Mouse (Mus musculus) ovary, postnatal 36 days (tissue): ENCODE measurements around the gene Bmper.

ENCODE experiments used
- DNase-seq: peaks from one replicate; pipeline ENCODE4 v3.0.0; 2022; ENCODE audit warnings: low spot score, mixed read lengths

Bmper gene

DNA sequence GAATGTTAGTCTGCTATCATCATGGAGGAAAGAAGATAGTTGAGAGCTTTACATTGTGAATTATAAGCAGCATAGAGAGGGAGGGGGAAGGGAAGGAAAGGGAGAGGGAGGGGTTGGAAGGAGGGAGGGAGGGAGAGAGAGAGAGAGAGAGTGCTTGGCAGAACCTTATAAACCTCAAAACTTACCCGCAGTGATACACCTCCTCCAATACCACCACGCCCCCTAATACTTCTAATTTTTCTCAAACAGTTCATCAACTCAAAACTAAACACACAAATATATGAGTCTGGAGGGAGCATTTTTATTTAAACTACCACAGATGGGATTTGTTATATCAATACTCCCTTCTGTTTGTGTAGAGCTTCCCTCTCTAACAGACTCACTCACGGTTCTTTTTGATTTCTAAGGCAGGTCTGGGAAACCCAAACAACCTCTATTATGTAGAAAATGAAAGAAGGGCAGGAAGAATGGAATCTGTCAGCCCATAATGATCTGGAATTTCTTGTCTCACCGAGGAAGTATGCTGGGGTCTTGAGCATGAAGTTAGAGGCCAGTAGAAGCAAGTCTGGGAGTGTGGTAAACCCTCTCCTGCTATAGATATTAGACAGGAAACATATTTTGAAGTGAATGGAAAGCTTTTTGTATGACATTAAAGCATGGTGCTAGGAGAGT lies 152.0 kb downstream of the Bmper start:
- no peak for DNase-seq

DNA sequence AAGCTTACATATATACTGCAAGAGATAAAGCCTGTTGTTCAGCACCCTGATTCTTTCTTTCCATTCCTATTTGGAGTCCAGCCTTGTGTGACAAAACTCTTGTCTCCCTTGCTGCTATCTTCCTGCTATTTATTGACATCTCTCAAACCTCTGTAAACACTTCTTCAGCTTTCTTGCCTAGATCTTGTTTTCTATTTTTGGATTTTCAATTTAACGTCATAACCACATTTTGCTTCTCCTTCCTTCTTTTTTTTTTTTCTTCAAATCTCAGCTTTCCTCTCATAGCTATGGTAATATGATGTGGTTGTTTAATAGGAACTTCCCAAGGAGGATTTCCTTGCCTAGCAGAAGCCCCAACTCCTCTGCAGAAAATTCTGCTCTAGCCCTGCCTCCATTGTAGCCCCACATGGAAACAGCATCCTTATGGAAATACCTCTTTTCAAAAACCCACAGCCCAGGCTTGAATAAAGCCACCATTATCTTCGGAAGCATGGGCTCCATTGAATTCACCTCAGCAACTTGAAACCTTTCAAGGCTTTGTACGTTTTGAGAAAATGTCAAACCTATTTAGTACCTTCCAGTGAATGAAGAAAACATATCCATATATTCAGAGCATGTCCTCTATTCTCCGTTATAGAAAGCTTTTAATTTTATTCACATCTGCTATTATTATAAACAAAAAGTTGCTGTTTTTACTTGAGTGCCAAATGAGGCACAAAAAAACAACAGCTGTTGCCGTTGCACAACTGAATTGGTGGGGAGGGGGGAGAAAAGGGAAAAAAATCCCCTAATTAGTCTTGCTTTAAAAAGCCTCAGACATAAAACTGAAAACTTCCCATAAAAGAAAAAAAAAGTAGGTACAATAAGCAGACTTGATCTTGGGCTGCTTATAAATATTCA lies 155.2 kb downstream of the Bmper start:
- DNase-seq: no peak

DNA sequence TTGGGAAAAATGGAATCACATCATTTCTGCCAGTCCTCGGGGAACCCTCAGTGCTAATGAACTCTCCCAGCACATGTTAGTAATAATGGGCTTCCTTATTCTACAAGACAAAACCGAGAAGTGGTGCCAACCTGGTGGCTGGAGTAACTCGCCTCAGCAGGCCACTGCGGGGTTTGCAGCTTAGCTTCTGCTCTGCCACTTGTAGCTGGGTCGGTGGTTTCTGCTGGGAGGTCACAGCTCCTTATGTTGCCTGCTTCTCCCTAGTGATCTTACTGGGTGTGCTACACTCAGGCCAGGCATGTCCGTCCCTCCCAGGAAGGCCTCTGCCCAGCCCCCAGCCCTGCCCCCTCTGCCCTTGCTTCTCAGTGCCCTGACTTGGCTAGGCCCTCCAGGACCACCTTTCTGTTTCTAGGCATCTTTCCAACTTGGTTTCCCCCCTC lies 155.9 kb downstream of the Bmper start:
- peak; percentile 6 for DNase-seq

GRCm38 (mm10) chr9:23380171-23380835 lies 157.4 kb downstream of the Bmper start:
- no peak for DNase-seq

- DNase-seq: no peak
Observed at GRCm38 (mm10) chr9:23383291-23383690, 160.4 kb downstream of the Bmper start.

DNA sequence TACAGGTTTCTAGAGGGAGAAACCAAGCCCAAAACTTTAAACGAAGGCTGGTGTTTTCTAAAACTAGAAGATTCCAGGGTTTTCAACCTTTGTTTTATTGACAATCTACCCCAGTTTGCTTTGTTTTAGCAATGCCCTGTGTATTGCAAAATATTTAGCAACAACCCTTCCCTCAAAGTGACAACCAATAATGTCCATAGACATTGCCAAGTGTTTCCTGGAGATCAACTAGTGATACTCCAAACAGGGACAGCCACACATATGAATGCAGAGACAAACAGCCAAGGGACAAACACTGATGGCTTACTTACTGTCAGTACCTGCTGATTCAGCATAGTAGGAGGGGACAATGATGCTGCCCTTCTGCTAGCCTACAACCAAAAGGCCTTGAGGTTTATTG lies 161.0 kb downstream of the Bmper start:
- no peak for DNase-seq

DNA sequence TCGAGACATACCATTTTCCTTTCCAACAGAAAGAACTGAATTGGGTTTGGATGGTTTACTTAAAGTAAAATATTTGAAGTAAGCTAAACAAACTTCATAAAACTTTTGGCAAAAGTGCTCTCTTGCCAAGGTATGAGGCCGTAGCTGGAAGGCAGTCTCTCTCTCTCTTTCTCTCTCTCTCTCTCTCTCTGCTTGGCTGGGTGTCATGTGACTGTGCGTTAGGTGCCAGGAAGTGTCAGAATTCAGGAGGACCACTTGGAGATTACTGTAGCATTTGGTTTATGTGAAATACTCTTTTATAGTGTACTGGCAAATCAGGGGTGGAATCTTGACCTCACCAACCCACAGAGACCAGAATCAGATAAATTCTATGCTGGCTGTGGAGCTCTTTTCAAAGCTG lies 162.0 kb downstream of the Bmper start:
- no peak for DNase-seq

DNA sequence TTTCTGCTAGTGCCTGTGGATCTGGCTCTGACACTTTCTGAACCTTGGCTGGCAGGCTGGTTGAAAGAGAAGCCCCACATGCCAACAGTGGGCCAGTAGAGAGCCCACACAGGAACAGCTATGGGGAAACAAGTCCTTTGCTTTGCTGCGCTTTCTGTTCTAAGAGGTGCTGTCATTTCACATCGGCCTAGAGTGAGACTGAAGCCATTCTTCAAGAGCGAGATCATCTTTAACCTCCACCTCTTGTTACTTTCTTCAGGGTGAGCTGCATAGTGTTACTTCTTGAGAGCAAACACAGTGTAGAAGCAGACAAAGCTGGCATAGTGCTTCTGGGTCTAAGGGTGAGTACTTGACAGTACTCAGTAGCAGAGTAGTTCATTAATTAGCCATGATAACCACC lies 163.3 kb downstream of the Bmper start:
- DNase-seq: no peak

DNA sequence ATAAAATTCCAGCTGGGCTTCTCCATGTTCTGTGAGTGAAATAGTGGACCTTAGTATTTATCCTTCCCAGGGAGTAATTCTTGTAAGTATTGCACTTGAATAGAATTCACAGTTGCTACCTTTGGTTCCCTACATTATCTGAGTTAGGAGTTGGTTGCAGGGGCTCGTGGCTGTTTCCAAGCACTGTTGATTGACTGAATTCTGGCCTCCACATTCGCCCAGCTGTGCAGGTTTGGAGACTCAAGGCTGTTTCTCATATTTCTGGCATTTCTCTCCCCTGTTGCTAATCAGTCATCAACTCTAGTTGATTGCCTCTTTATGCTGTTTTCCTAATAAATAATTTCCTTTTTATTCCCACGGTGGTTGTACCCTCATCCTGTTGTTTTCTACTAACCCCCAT lies 167.2 kb downstream of the Bmper start:
- DNase-seq: no peak

- DNase-seq: no peak
Observed at GRCm38 (mm10) chr9:23394652-23395317, 171.9 kb downstream of the Bmper start.

GRCm38 (mm10) chr9:23396186-23396585 lies 173.3 kb downstream of the Bmper start:
- no peak for DNase-seq

DNA sequence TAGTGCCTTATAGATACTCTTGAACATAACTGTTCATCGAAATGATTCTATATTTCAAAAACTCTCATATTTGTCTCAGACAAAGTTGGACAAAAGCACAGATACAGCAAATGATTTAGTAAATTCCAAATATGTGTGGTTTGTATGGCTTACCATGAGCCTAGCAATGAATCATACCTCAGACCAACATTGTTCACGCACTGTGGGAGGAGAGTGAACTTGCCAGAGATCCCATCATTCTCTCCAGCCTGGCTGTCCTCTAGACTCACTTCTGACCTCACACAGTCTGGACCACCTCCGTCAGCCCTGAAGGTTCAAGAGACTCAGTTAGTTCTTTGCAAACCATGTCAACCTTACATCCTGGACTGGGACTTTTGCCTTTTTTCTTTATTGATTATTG lies 175.0 kb downstream of the Bmper start:
- DNase-seq: no peak

- DNase-seq: no peak
Observed at GRCm38 (mm10) chr9:23399638-23400284, 176.9 kb downstream of the Bmper start.

- DNase-seq: no peak
Observed at GRCm38 (mm10) chr9:23407416-23407815, 184.5 kb downstream of the Bmper start.

- DNase-seq: no peak
Observed at GRCm38 (mm10) chr9:23407935-23408781, 185.3 kb downstream of the Bmper start.

- DNase-seq: no peak
Observed at GRCm38 (mm10) chr9:23410567-23410966, 187.7 kb downstream of the Bmper start.

- no peak for DNase-seq
Observed at GRCm38 (mm10) chr9:23412956-23413355, 190.1 kb downstream of the Bmper start.

GRCm38 (mm10) chr9:23419107-23419506 lies 196.2 kb downstream of the Bmper start:
- no peak for DNase-seq

DNA sequence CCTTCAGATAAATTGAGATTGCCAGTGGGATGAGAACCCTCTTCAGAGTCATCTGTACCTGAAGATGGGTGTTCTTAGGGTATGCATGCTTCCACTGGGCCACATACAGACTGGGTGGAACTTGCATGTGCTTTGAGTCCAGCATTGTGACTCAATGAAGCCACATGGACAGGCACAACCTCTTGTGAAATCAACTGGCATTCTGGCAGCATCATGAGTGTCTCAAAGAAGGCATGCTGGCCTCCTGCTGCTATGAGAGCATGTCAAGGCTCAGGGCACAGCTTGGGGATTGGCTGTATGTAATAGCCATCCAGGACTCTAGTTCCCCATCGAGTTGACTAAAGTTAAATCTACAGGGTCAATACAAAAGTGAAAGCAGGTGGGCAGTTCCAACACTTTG lies 200.9 kb downstream of the Bmper start:
- DNase-seq: no peak

DNA sequence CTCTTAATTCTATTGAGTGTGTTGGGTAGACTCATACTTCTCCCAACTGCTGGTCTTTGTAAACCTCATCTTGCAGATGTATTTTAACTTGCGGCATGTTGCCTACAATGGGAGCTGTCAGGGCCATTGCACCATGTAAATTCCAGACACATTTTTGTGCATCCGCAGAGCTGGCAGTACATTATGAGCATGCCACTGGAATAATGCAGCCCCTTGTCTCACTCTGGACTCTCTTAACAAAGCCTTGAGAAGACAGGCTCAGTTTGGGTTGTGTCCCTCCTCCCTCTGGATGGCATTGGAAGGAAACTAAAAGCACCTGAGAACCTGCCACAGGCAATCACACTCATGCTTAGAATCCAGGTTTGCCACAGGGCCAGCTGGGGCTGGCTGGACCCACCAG lies 209.8 kb downstream of the Bmper start:
- no peak for DNase-seq

DNA sequence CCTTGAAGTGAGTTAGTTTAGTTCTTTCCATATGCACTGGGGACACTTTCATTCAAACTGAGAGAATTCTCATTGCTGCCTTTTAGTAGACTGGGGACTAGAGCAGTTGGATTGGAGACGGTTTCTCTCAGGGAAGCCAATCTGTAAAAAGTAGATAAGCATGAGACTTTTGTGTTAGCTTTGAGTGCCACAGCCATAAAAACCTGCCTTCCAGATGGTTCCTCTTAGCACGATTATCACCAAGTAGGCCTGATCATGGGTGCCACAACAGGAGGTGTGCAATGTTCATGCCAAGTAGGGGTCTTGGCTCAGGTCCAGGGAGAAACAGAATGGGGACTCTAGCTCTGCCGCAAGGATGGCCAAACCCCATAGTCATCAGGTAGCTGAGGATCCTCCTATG lies 210.4 kb downstream of the Bmper start:
- no peak for DNase-seq
